Mouse (Mus musculus) small intestine, adult 2 months (tissue): ENCODE measurements at regions not wholly inside any gene's neighbourhood (a gene's known extent, or its start where the extent isn't known, plus 50 kb on each side); places are given as distances from the start of the nearest gene placed in this dataset.

Experiments
- CTCF ChIP-seq: fragments of 200-500 bp; IDR thresholded peaks from 2 replicates; pipeline ENCODE4 v1.5.1; 2012; ENCODE audit warnings: low read depth, mild to moderate bottlenecking, control low read depth, inconsistent platforms, low read length, moderate library complexity, mixed read lengths; ENCODE audit not compliant: insufficient replicate concordance, insufficient read length; ENCODE audit errors: extremely low read depth
- POLR2A ChIP-seq: fragments of 200-500 bp; IDR thresholded peaks from 2 replicates; pipeline ENCODE4 v1.6.1; 2012; ENCODE audit warnings: low read depth, mild to moderate bottlenecking, control low read depth, inconsistent platforms, low read length, moderate library complexity

GRCm38 (mm10) chr12:17493053-17493452 lies 51.5 kb upstream of the Odc1 start:
- no peak for TF ChIP-seq CTCF
- no peak for TF ChIP-seq POLR2A
